Mouse (Mus musculus) G1E (cell line): Measurements from ENCODE around the gene Alkbh7. TPM values are rescaled to one million over a fixed set of nuclear protein-coding genes. Genes with fewer than 3 reads are reported as not detected.

Source experiments
- ATAC-seq: 2 replicates; pipeline ENCODE4 v1.8.0; 2016; ENCODE audit warnings: mild to moderate bottlenecking; ENCODE audit not compliant: insufficient number of reproducible peaks, poor library complexity, low FRiP score, severe bottlenecking; ENCODE audit errors: extremely low read depth
- DNase-seq: peaks from one replicate; pipeline ENCODE4 v3.0.0; 2012; ENCODE audit warnings: low spot score
- H3K27me3 ChIP-seq: 2 replicates; pipeline ENCODE4 v1.6.1; 2012; ENCODE audit warnings: mild to moderate bottlenecking, low read length, inconsistent platforms; ENCODE audit not compliant: insufficient read depth
- H3K36me3 ChIP-seq: replicated peaks from 2 replicates; pipeline ENCODE3; 2012; ENCODE audit warnings: mild to moderate bottlenecking, inconsistent platforms
- H3K4me1 ChIP-seq: 2 replicates; pipeline ENCODE4 v1.6.1; 2012; ENCODE audit warnings: low read depth, low read length, inconsistent platforms, mixed read lengths; ENCODE audit not compliant: insufficient read depth
- H3K4me3 ChIP-seq: 2 replicates; pipeline ENCODE4 v1.5.1; 2012; ENCODE audit warnings: low read depth, mild to moderate bottlenecking, inconsistent platforms, low read length, moderate library complexity, mixed read lengths
- H3K9me3 ChIP-seq: replicated peaks from 2 replicates; pipeline ENCODE4 v1.6.1; 2012; ENCODE audit warnings: inconsistent platforms
- CTCF ChIP-seq: IDR thresholded peaks from 2 replicates; pipeline ENCODE4 v1.5.1; 2012; ENCODE audit warnings: low read depth, low read length, inconsistent platforms, mixed read lengths
- GATA1 ChIP-seq: IDR thresholded peaks from 2 replicates; pipeline ENCODE4 v1.6.1; 2012; ENCODE audit warnings: borderline replicate concordance, low read length, inconsistent platforms, mixed read lengths
- GATA2 ChIP-seq: IDR thresholded peaks from 2 replicates; pipeline ENCODE4 v1.6.1; 2012; ENCODE audit warnings: low read depth, low read length, inconsistent platforms, borderline replicate concordance
- POLR2AphosphoS5 ChIP-seq: IDR thresholded peaks from 2 replicates; pipeline ENCODE4 v1.6.1; 2012; ENCODE audit warnings: low read depth, low read length, inconsistent platforms; ENCODE audit not compliant: insufficient replicate concordance
- TAL1 ChIP-seq: conservative IDR thresholded peaks from 2 replicates; pipeline ENCODE4 v1.6.1; 2012; ENCODE audit warnings: low read depth, low read length, inconsistent platforms, mixed read lengths
- polyA plus RNA-seq: library from polyadenylated mRNA; stranded (reverse); fragments of >175 nt; gene quantifications from 2 replicates; pipeline ENCODE4 v1.2.3, GENCODE M21; 2012
- total RNA-seq, 2 experiments: library from RNA; stranded (forward) in 1 of 2; stranded (reverse) in 1 of 2; fragments of 200-1000 nt in 1 of 2; fragments of >200 nt in 1 of 2; fragmentation: Nextera tagmentation in 1 of 2; gene quantifications; 2 replicates each; pipeline ENCODE4 v1.2.3; 2014 to 2017

Gene Alkbh7
- total and polyA plus RNA-seq, 3 experiments, result 12.9 to 46.0 (median 25.5) TPM

DNA sequence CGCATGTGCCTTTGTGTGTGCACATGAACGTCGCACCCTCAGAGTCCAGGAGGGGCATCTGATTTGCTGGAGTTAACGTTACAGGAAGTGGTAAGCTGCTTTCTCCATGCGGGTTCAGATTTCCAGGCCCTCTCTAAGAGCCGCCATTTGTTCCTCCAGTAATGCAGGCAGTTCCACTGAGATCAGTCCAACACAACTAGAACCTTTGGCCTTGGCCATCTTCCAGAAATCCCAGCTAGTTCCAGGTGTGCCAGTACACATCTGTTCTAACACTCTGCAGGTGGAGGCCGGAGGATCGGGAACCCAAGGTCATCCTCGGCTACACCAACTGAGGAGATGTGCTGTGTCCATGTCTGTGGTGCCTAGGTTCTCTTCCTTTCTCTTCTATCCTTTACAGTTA, 12.3 kb upstream of the Alkbh7 start:
- no peak overlapping the region for H3K4me3 ChIP-seq
- no peak for ATAC-seq
- peaks cover 10% of the 10 kb centered on the region for H3K4me1 ChIP-seq
- DNase-seq, result no peak
- no peak for TF ChIP-seq TAL1
- no peak for TF ChIP-seq GATA1
- no peak for TF ChIP-seq GATA2
- no peak for TF ChIP-seq CTCF
- no peak for TF ChIP-seq POLR2AphosphoS5
- no peaks in the 10 kb centered on the region for H3K36me3 ChIP-seq
- H3K9me3 ChIP-seq, result no peaks in the 10 kb centered on the region
- H3K27me3 ChIP-seq, result peaks cover 31% of the 10 kb centered on the region

- no peak overlapping the region for H3K4me3 ChIP-seq
- no peaks in the 10 kb centered on the region for H3K9me3 ChIP-seq
- TF ChIP-seq TAL1, result no peak
- no peak for TF ChIP-seq GATA1
- TF ChIP-seq CTCF, result no peak
- H3K36me3 ChIP-seq, result no peaks in the 10 kb centered on the region
- H3K27me3 ChIP-seq, result peaks cover 31% of the 10 kb centered on the region
- H3K4me1 ChIP-seq, result peaks cover 14% of the 10 kb centered on the region
- no peak for ATAC-seq
- no peak for DNase-seq
Measured at GRCm38 (mm10) chr17:56985656-56986055, 11.5 kb upstream of the Alkbh7 start.

- H3K36me3 ChIP-seq, result peaks cover 4% of the 10 kb centered on the region
- no peak overlapping the region for H3K4me3 ChIP-seq
- TF ChIP-seq TAL1 (no peak), CTCF (no peak), GATA1 (no peak), GATA2 (no peak), POLR2AphosphoS5 (no peak)
- no peak for DNase-seq
- peaks cover 19% of the 10 kb centered on the region for H3K4me1 ChIP-seq
- ATAC-seq, result no peak
- peaks cover 27% of the 10 kb centered on the region for H3K27me3 ChIP-seq
- no peaks in the 10 kb centered on the region for H3K9me3 ChIP-seq
Measured at GRCm38 (mm10) chr17:56986105-56986805, 10.9 kb upstream of the Alkbh7 start.

DNA sequence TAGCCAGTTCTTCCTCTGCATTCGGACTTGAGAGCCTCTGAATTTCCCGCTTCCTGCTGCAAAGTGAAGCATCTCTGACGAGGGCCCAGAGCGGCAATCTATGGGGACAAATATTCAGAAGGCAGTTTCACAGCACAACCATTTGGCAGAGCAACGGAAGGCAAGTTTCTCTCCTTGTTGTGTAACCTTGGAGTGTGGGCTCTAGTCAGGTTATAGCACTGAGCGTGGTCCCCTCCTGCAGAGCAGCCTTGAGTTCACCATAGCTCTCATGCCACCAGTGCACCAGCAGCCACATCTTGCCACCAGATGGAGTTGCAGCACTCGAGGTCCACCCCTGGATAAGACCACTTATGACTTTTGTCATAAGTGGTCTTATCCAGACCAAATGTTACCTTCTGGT, 8.7 kb upstream of the Alkbh7 start:
- no peak for DNase-seq
- H3K4me3 ChIP-seq, result no peak overlapping the region
- H3K36me3 ChIP-seq, result peaks cover 23% of the 10 kb centered on the region
- peaks cover 18% of the 10 kb centered on the region for H3K27me3 ChIP-seq
- TF ChIP-seq CTCF, result no peak
- TF ChIP-seq GATA1, result no peak
- H3K9me3 ChIP-seq, result no peaks in the 10 kb centered on the region
- ATAC-seq, result no peak
- H3K4me1 ChIP-seq, result peaks cover 34% of the 10 kb centered on the region

DNA sequence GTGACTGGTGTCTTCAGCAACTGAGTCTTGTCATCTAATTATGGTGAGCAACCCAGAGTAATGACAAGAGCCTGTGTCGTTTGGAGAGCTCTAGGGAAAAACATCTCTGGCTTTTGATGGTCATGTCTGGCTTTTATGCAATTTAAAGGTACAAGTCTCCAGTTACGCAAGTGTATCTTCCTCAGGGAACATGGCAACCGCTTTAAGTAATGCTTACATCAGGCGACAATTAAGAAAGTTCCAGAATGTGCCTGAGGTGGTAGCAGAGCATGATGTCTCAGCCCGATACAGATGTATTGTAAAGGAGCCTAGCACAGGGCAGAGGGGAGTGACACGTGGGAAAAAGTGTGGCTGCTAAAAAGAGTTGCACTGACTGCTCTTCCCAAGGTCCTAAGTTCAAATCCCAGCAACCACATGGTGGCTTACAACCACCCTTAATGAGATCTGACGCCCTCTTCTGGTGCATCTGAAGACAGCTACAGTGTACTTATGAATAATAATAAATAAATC, 8.2 kb upstream of the Alkbh7 start:
- Histone ChIP-seq H3K9me3 (no peaks in the 10 kb centered on the region), H3K4me3 (no peak overlapping the region; the same call in 1 of the 2 replicates), H3K36me3 (peaks cover 29% of the 10 kb centered on the region), H3K27me3 (peaks cover 18% of the 10 kb centered on the region), H3K4me1 (peaks cover 38% of the 10 kb centered on the region)
- ATAC-seq, result no peak
- TF ChIP-seq GATA1, result no peak
- TF ChIP-seq CTCF, result no peak
- TF ChIP-seq TAL1, result no peak
- no peak for TF ChIP-seq GATA2
- no peak for TF ChIP-seq POLR2AphosphoS5
- DNase-seq, result no peak

- peaks cover 18% of the 10 kb centered on the region for H3K27me3 ChIP-seq
- peaks cover 35% of the 10 kb centered on the region for H3K36me3 ChIP-seq
- H3K4me1 ChIP-seq, result peaks cover 38% of the 10 kb centered on the region
- TF ChIP-seq GATA2 (no peak), POLR2AphosphoS5 (no peak), CTCF (no peak), GATA1 (no peak), TAL1 (no peak)
- peak; percentile 70 for DNase-seq
- ATAC-seq, result peak; percentile 84
- H3K9me3 ChIP-seq, result no peaks in the 10 kb centered on the region
- peak overlapping the region; percentile 97 for H3K4me3 ChIP-seq
Measured at GRCm38 (mm10) chr17:56989467-56990114, 7.5 kb upstream of the Alkbh7 start.
